Comparison of ENCODE assay signal across 10 mouse cellular contexts in the genomic region with DNA sequence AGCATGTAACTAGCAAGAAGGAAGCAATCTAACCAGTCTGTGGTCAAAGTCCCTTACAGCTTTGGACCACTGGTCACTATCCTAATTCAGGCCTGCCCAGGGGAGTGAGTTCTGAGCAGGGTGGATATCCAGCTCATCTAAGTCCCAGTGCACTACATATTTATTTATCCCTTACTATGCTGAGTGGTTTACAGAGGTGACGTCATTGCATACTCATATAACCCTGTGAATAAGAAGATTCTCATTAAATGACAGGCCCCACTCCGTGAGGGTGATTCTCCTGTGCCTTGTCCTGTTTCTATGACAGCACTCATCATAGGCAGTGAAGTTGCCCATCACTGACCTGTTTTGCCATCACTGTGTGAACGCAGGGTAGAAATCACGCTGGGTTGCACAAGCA. TPM values are rescaled to one million over a fixed set of nuclear protein-coding genes. Genes with fewer than 3 reads are reported as not detected.
A peak's percentile ranks its signal among the peaks of the same experiment; 100 is the strongest.
DNase-seq lines count a peak whose midpoint lies in the region; ATAC-seq and TF ChIP-seq lines count a peak whose summit lies in the region.
"Had no signal": no experiment of that assay in that cellular context is flagged by ENCODE, and none has a peak within 500 bp of the region (broad histone marks: within the 10 kb centered on the region; RNA-seq: fewer than 3 reads in every experiment).

No protein-coding gene starts in this region.

- no peak overlapping the region for H3K9ac ChIP-seq in heart, embryonic 12.5 days
- H3K9ac ChIP-seq in ES-Bruce4 (ENCODE audit: low read depth, poor library complexity, severe bottlenecking): no peak overlapping the region
- H3K9ac ChIP-seq in forebrain, embryonic 14.5 days (ENCODE audit: low read length): no peak overlapping the region
- no peak overlapping the region for H3K9ac ChIP-seq in midbrain, embryonic 11.5 days (ENCODE audit: low read length)
- H3K9ac ChIP-seq: liver, embryonic 13.5 days had no signal

- H3K27me3 ChIP-seq in heart, embryonic 12.5 days (replicated peaks): no peaks in the 10 kb centered on the region
- no peaks in the 10 kb centered on the region for H3K27me3 ChIP-seq in ES-Bruce4 (ENCODE audit: control insufficient read depth, insufficient read depth, low read length, poor library complexity, severe bottlenecking)
- no peaks in the 10 kb centered on the region for H3K27me3 ChIP-seq in forebrain, embryonic 14.5 days (replicated peaks; ENCODE audit: control insufficient read depth, insufficient read depth, low read length)
- no peaks in the 10 kb centered on the region for H3K27me3 ChIP-seq in midbrain, embryonic 11.5 days (ENCODE audit: control insufficient read depth, insufficient read depth, low read length)
- no peaks in the 10 kb centered on the region for H3K27me3 ChIP-seq in thymus, adult 2 months (ENCODE audit: control insufficient read depth, insufficient read depth, low read length)
- H3K27me3 ChIP-seq: liver, embryonic 13.5 days had no signal

- H3K36me3 ChIP-seq in heart, embryonic 12.5 days: peaks cover 43% of the 10 kb centered on the region
- H3K36me3 ChIP-seq in ES-Bruce4 (ENCODE audit: control insufficient read depth, insufficient read depth, low read length, poor library complexity, severe bottlenecking): no peaks in the 10 kb centered on the region
- peaks cover 43% of the 10 kb centered on the region for H3K36me3 ChIP-seq in forebrain, embryonic 14.5 days (ENCODE audit: control insufficient read depth, insufficient read depth, low read length)
- H3K36me3 ChIP-seq in midbrain, embryonic 11.5 days (ENCODE audit: control insufficient read depth, insufficient read depth, low read length): no peaks in the 10 kb centered on the region; the same call in 1 of the 2 replicates
- H3K36me3 ChIP-seq in thymus, adult 2 months (ENCODE audit: control insufficient read depth, insufficient read depth, low read length): peaks cover 23% of the 10 kb centered on the region

- no peak for TF ChIP-seq EP300 in ES-Bruce4 (IDR thresholded peaks at IDR 0.05; ENCODE audit: insufficient read depth, low read depth, low read length)

- 86% methylated on average over 4 of the region's 4 CpGs for WGBS in heart, embryonic 12.5 days
- 66% methylated on average over 4 of the region's 4 CpGs for WGBS in forebrain, embryonic 14.5 days
- WGBS in midbrain, embryonic 11.5 days: 67% methylated on average over 4 of the region's 4 CpGs
- WGBS in thymus, adult 2 months: 94% methylated on average over 4 of the region's 4 CpGs

- no peak for TF ChIP-seq CTCF in ES-Bruce4 (IDR thresholded peaks at IDR 0.05; ENCODE audit: low read depth, low read length)
- TF ChIP-seq CTCF in thymus, adult 2 months (IDR thresholded peaks at IDR 0.05; ENCODE audit: borderline replicate concordance, control insufficient read depth, extremely low read depth, insufficient read depth, low read length, poor library complexity): no peak

- ATAC-seq in heart, embryonic 12.5 days (ENCODE audit: insufficient number of reproducible peaks, low FRiP score): no peak
- no peak for ATAC-seq in forebrain, embryonic 14.5 days
- ATAC-seq in midbrain, embryonic 11.5 days (ENCODE audit: low FRiP score): no peak
- no peak for ATAC-seq in megakaryocyte, adult 5-6 weeks (ENCODE audit: poor library complexity, severe bottlenecking)

- H3K4me3 ChIP-seq in heart, embryonic 12.5 days: no peak overlapping the region
- no peak overlapping the region for H3K4me3 ChIP-seq in ES-Bruce4 (ENCODE audit: low read depth, low read length)
- no peak overlapping the region for H3K4me3 ChIP-seq in forebrain, embryonic 14.5 days (ENCODE audit: low read depth, low read length)
- no peak overlapping the region for H3K4me3 ChIP-seq in midbrain, embryonic 11.5 days (ENCODE audit: low read depth, low read length)
- no peak overlapping the region for H3K4me3 ChIP-seq in thymus, adult 2 months (ENCODE audit: control insufficient read depth, insufficient read depth, low read length)
- H3K4me3 ChIP-seq: liver, embryonic 13.5 days had no signal

- H3K4me1 ChIP-seq in heart, embryonic 12.5 days (replicated peaks): peaks cover 69% of the 10 kb centered on the region
- peaks cover 11% of the 10 kb centered on the region for H3K4me1 ChIP-seq in ES-Bruce4 (ENCODE audit: control insufficient read depth, insufficient read depth, low read length)
- H3K4me1 ChIP-seq in forebrain, embryonic 14.5 days (ENCODE audit: control insufficient read depth, insufficient read depth, low read length): peaks cover 30% of the 10 kb centered on the region
- peaks cover 41% of the 10 kb centered on the region for H3K4me1 ChIP-seq in midbrain, embryonic 11.5 days (ENCODE audit: control insufficient read depth, insufficient read depth, low read length)
- peaks cover 14% of the 10 kb centered on the region for H3K4me1 ChIP-seq in thymus, adult 2 months (replicated peaks; ENCODE audit: control insufficient read depth, insufficient read depth, low read length)

- TF ChIP-seq POLR2A in ES-Bruce4 (IDR thresholded peaks at IDR 0.05; ENCODE audit: insufficient read depth, low read length): no peak
- no peak for TF ChIP-seq POLR2A in thymus, adult 2 months (IDR thresholded peaks at IDR 0.05; ENCODE audit: control insufficient read depth, extremely low read depth, insufficient read depth, low read length, poor library complexity)

- peak overlapping the region; percentile 92 for H3K27ac ChIP-seq in heart, embryonic 12.5 days (ENCODE audit: poor library complexity, severe bottlenecking)
- peak overlapping the region; percentile 70 for H3K27ac ChIP-seq in ES-Bruce4 (ENCODE audit: insufficient read depth, low read length)
- peak overlapping the region; percentile 65 for H3K27ac ChIP-seq in forebrain, embryonic 14.5 days (ENCODE audit: low read depth, low read length)
- H3K27ac ChIP-seq in midbrain, embryonic 11.5 days (ENCODE audit: low read depth, low read length): peak overlapping the region; percentile 91
- H3K27ac ChIP-seq in thymus, adult 2 months (ENCODE audit: control insufficient read depth, insufficient read depth, low read length): no peak overlapping the region

- no peak overlapping the region for H3K4me2 ChIP-seq in heart, embryonic 12.5 days
- H3K4me2 ChIP-seq in forebrain, embryonic 14.5 days (ENCODE audit: low read length): no peak overlapping the region
- H3K4me2 ChIP-seq in midbrain, embryonic 11.5 days: no peak overlapping the region; the same call in 1 of the 2 replicates
- H3K4me2 ChIP-seq: liver, embryonic 13.5 days had no signal

- no peaks in the 10 kb centered on the region for H3K9me3 ChIP-seq in heart, embryonic 12.5 days (replicated peaks)
- no peaks in the 10 kb centered on the region for H3K9me3 ChIP-seq in ES-Bruce4 (replicated peaks; ENCODE audit: control insufficient read depth, insufficient read depth, low read length, poor library complexity, severe bottlenecking)
- no peaks in the 10 kb centered on the region for H3K9me3 ChIP-seq in forebrain, embryonic 14.5 days (replicated peaks; ENCODE audit: control insufficient read depth, low read length)
- H3K9me3 ChIP-seq in midbrain, embryonic 11.5 days (ENCODE audit: control insufficient read depth, low read length): no peaks in the 10 kb centered on the region
- H3K9me3 ChIP-seq: liver, embryonic 13.5 days had no signal

- intact Hi-C loops in heart, postnatal 25 days (cut with DNase I): no loop called here

- no peak for DNase-seq in heart, postnatal 25 days (ENCODE audit: low spot score)
- no peak for DNase-seq in forebrain, embryonic 14.5 days (ENCODE audit: low spot score)
- DNase-seq in midbrain, embryonic 11.5 days (ENCODE audit: low spot score, missing footprints): peak; percentile 91
- no peak for DNase-seq in thymus, adult 2 months
- DNase-seq in layer of hippocampus, adult 8-10 months (ENCODE audit: low spot score in 2 of 2): no peak
- DNase-seq: liver, embryonic 13.5 days; thymus, postnatal 25 days had no signal

RNA-seq across cellular contexts. Expression of a gene that starts 8.5 kb away (rescaled TPM):
- 28.0 and 30.1 TPM in 2 replicates for polyA plus RNA-seq in heart, embryonic 12.5 days (2016; fragmentation: Nextera tagmentation; extraction: Ambion mirVana)
- 10 to 100 TPM; 14.2 to 25.9 TPM for total RNA-seq in heart, postnatal 25 days (2021)
- polyA plus RNA-seq in ES-Bruce4 (2011; ENCODE audit: insufficient read depth, insufficient read length, low read depth, missing spikeins): 9.9 and 11.8 TPM in 2 replicates
- 16.1 and 24.6 TPM in 2 replicates for polyA plus RNA-seq in forebrain, embryonic 14.5 days (2014; fragmentation: Nextera tagmentation; extraction: Ambion mirVana)
- polyA plus RNA-seq in midbrain, embryonic 11.5 days (2014; fragmentation: Nextera tagmentation; extraction: Ambion mirVana): 20.5 and 21.9 TPM in 2 replicates
- 16.2 and 19.6 TPM in 2 replicates for polyA plus RNA-seq in thymus, adult 2 months (2012; rRNA removed)
- 100 to 1,000 TPM; 105 to 117 (median 110) TPM for total RNA-seq in layer of hippocampus, adult 8-10 months (2022)
- 3.5 and 4.1 TPM in 2 replicates for total RNA-seq in megakaryocyte, adult 5-6 weeks (2015)
- 3.2 and 4.3 TPM in 2 replicates for total RNA-seq in megakaryocyte, adult 5-6 weeks (2017)

RNA-seq across cellular contexts. Expression of a gene that starts 24.3 kb away (rescaled TPM):
- polyA plus RNA-seq in heart, embryonic 12.5 days (2016; fragmentation: Nextera tagmentation; extraction: Ambion mirVana): 6.8 and 7.9 TPM in 2 replicates
- total RNA-seq in heart, postnatal 25 days (2021): 1 to 10 TPM; 4.7 to 5.7 TPM
- polyA plus RNA-seq in ES-Bruce4 (2011; ENCODE audit: insufficient read depth, insufficient read length, low read depth, missing spikeins): 13.6 and 16.0 TPM in 2 replicates
- polyA plus RNA-seq in forebrain, embryonic 14.5 days (2014; fragmentation: Nextera tagmentation; extraction: Ambion mirVana): 49.3 and 54.5 TPM in 2 replicates
- polyA plus RNA-seq in midbrain, embryonic 11.5 days (2014; fragmentation: Nextera tagmentation; extraction: Ambion mirVana): 34.5 and 37.1 TPM in 2 replicates
- 10.6 and 11.4 TPM in 2 replicates for polyA plus RNA-seq in thymus, adult 2 months (2012; rRNA removed)
- 100 to 1,000 TPM; 287 to 306 (median 298) TPM for total RNA-seq in layer of hippocampus, adult 8-10 months (2022)
- total RNA-seq in megakaryocyte, adult 5-6 weeks (2015): not detected in 2 replicates
- total RNA-seq in megakaryocyte, adult 5-6 weeks (2017): 0.04 TPM in 1 of 2 replicates, not detected in the other

RNA-seq across cellular contexts. Expression of a gene that starts 35.0 kb away (rescaled TPM):
- 10.1 and 10.6 TPM in 2 replicates for polyA plus RNA-seq in heart, embryonic 12.5 days (2016; fragmentation: Nextera tagmentation; extraction: Ambion mirVana)
- 1 to 10 TPM; 6.1 to 6.6 TPM for total RNA-seq in heart, postnatal 25 days (2021)
- polyA plus RNA-seq in ES-Bruce4 (2011; ENCODE audit: insufficient read depth, insufficient read length, low read depth, missing spikeins): 7.6 and 8.2 TPM in 2 replicates
- 8.7 and 11.3 TPM in 2 replicates for polyA plus RNA-seq in forebrain, embryonic 14.5 days (2014; fragmentation: Nextera tagmentation; extraction: Ambion mirVana)
- 9.2 and 9.5 TPM in 2 replicates for polyA plus RNA-seq in midbrain, embryonic 11.5 days (2014; fragmentation: Nextera tagmentation; extraction: Ambion mirVana)
- polyA plus RNA-seq in thymus, adult 2 months (2012; rRNA removed): 144 and 156 TPM in 2 replicates
- total RNA-seq in layer of hippocampus, adult 8-10 months (2022): 10 to 100 TPM; 13.2 to 17.1 (median 14.7) TPM
- total RNA-seq in megakaryocyte, adult 5-6 weeks (2015): 82.5 and 84.8 TPM in 2 replicates
- 28.7 and 42.0 TPM in 2 replicates for total RNA-seq in megakaryocyte, adult 5-6 weeks (2017)

RNA-seq across cellular contexts. Expression of a gene that starts 43.0 kb away (rescaled TPM):
- 1.2 and 1.7 TPM in 2 replicates for polyA plus RNA-seq in heart, embryonic 12.5 days (2016; fragmentation: Nextera tagmentation; extraction: Ambion mirVana)
- 1 to 10 TPM; 1.5 to 2.1 TPM for total RNA-seq in heart, postnatal 25 days (2021)
- 1.2 TPM in 1 of 2 replicates, not detected in the other for polyA plus RNA-seq in ES-Bruce4 (2011; ENCODE audit: insufficient read depth, insufficient read length, low read depth, missing spikeins)
- polyA plus RNA-seq in forebrain, embryonic 14.5 days (2014; fragmentation: Nextera tagmentation; extraction: Ambion mirVana): 3.2 and 3.7 TPM in 2 replicates
- polyA plus RNA-seq in midbrain, embryonic 11.5 days (2014; fragmentation: Nextera tagmentation; extraction: Ambion mirVana): 1.5 and 2.0 TPM in 2 replicates
- polyA plus RNA-seq in thymus, adult 2 months (2012; rRNA removed): 6.4 and 9.0 TPM in 2 replicates
- 1 to 10 TPM; 4.4 to 8.1 (median 6.4) TPM for total RNA-seq in layer of hippocampus, adult 8-10 months (2022)
- 2.6 and 3.5 TPM in 2 replicates for total RNA-seq in megakaryocyte, adult 5-6 weeks (2015)
- 1.5 and 3.1 TPM in 2 replicates for total RNA-seq in megakaryocyte, adult 5-6 weeks (2017)

RNA-seq across cellular contexts. Expression of a gene that starts 50.7 kb away (rescaled TPM):
- 1.2 and 1.8 TPM in 2 replicates for polyA plus RNA-seq in heart, embryonic 12.5 days (2016; fragmentation: Nextera tagmentation; extraction: Ambion mirVana)
- under 1 TPM in 1 of 2 experiments, not detected in 1; 0.67 TPM for total RNA-seq in heart, postnatal 25 days (2021)
- 27.9 and 31.4 TPM in 2 replicates for polyA plus RNA-seq in ES-Bruce4 (2011; ENCODE audit: insufficient read depth, insufficient read length, low read depth, missing spikeins)
- polyA plus RNA-seq in forebrain, embryonic 14.5 days (2014; fragmentation: Nextera tagmentation; extraction: Ambion mirVana): 0.99 and 1.5 TPM in 2 replicates
- 8.9 and 10.6 TPM in 2 replicates for polyA plus RNA-seq in midbrain, embryonic 11.5 days (2014; fragmentation: Nextera tagmentation; extraction: Ambion mirVana)
- 10.4 and 13.9 TPM in 2 replicates for polyA plus RNA-seq in thymus, adult 2 months (2012; rRNA removed)
- 1 to 10 TPM in 3 of 4 experiments, under 1 TPM in 1; 0.54 to 1.9 (median 1.2) TPM for total RNA-seq in layer of hippocampus, adult 8-10 months (2022)
- not detected in 2 replicates for total RNA-seq in megakaryocyte, adult 5-6 weeks (2015)
- not detected in 2 replicates for total RNA-seq in megakaryocyte, adult 5-6 weeks (2017)

Comparison
In these comparisons a context has a peak if more than half of its experiments do, and no peak if none do; other contexts are left out.
1. RNA of a gene that starts 35.0 kb away (polyA plus RNA-seq): 144 to 156 TPM in thymus, adult 2 months; 10.1 to 10.6 TPM in heart, embryonic 12.5 days, 9.2 to 9.5 TPM in midbrain, embryonic 11.5 days, 8.7 to 11.3 TPM in forebrain, embryonic 14.5 days and 7.6 to 8.2 TPM in ES-Bruce4; every median in the first group is over 10 times any median in the second.